Mouse (Mus musculus) gastrocnemius, adult 2 months (tissue): Measurements from ENCODE around the gene Eif2a. TPM values are rescaled to one million over a fixed set of nuclear protein-coding genes. Genes with fewer than 3 reads are reported as not detected.

Experiments
- DNase-seq: peaks from one replicate; pipeline ENCODE4 v3.0.0; 2022
- H3K27ac ChIP-seq: fragments of 200-600 bp; 2 replicates; pipeline ENCODE4 v1.8.1; 2022; ENCODE audit warnings: mild to moderate bottlenecking
- H3K4me3 ChIP-seq: fragments of 200-600 bp; 2 replicates; pipeline ENCODE4 v1.8.1; 2022; ENCODE audit warnings: mild to moderate bottlenecking, moderate library complexity
- CTCF ChIP-seq: fragments of 200-600 bp; IDR thresholded peaks from 2 replicates; pipeline ENCODE4 v1.8.1; 2022; ENCODE audit warnings: antibody characterized with exemption, mild to moderate bottlenecking, moderate library complexity
- intact Hi-C: fragments of 180-260 bp; cut with DNase I; formaldehyde crosslinking; loops from one replicate; pipeline ENCODE4 v1.15.1; 2025
- total RNA-seq, 2 experiments: library from RNA; stranded (reverse); gene quantifications; 2 replicates each; pipeline ENCODE4 v1.2.3; 2021

The Eif2a gene
- total RNA-seq, 2 experiments from 2014 or later = 48.9 to 54.8 TPM

- intact Hi-C loops = no loop called here
- no peak for DNase-seq
- peak; percentile 36; the same call in 1 of the 2 replicates for TF ChIP-seq CTCF
- no peak overlapping the region for H3K4me3 ChIP-seq
- H3K27ac ChIP-seq = no peak overlapping the region
These were observed 14.0 kb upstream of the Eif2a start for GRCm38 (mm10) chr3:58511581-58511980.

DNA sequence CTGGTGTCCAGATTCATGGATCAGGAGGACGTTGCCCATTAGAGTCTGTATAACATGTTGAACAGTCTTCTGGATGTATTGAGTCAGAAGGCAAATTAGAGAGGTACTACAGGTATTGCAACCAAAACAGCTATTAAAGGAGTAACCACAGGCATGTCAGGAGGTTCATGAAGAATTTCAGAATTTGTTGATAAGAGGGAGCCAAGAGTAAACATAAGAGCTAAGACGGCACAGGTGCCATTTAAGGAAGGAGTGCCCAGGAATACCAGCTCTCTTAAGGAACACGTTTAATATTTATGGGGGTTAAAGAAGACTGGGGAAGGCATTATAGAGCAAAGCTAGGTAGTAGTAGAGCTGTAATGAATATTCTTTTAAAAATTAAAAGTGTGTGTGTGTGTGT lies 12.9 kb upstream of the Eif2a start:
- no peak overlapping the region for H3K27ac ChIP-seq
- intact Hi-C loops = no loop called here
- no peak for TF ChIP-seq CTCF
- DNase-seq = no peak
- H3K4me3 ChIP-seq = no peak overlapping the region

GRCm38 (mm10) chr3:58513483-58513882 lies 12.1 kb upstream of the Eif2a start:
- no peak overlapping the region for H3K4me3 ChIP-seq
- DNase-seq = no peak
- no peak overlapping the region for H3K27ac ChIP-seq
- TF ChIP-seq CTCF = no peak
- intact Hi-C loops = no loop called here

DNA sequence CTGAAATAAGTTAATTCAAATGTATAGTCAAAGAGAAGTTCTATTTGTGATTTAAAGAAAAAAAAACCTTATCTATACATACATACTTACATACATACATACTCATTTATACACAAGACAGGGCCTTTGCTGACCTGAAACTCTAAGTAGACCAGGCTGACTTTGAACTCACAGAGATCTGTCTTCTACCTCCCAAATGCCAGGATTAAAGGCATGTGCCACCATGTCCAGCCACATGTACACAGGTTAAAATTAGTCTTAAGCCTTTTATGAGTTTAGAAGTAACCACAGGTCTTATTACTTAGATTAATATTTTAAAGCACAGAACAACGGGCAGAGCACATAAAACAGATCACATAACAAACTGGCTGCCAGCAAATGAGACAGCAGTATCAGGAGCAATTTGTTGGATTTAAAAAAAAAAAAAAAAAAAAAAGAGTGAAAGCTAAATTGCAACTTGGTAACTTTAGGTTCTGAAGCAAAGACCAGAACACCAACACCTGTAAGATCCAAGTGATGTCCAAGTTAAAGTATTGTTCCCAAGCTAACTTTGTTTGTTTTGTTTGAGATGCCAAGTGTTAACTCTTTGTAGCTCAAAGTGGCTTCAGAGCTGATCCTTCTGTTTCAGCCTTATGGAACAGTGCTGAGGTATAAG lies 9.5 kb upstream of the Eif2a start:
- peak overlapping the region; percentile 43; the same call in 1 of the 2 replicates for H3K27ac ChIP-seq
- intact Hi-C loops = no loop called here

DNA sequence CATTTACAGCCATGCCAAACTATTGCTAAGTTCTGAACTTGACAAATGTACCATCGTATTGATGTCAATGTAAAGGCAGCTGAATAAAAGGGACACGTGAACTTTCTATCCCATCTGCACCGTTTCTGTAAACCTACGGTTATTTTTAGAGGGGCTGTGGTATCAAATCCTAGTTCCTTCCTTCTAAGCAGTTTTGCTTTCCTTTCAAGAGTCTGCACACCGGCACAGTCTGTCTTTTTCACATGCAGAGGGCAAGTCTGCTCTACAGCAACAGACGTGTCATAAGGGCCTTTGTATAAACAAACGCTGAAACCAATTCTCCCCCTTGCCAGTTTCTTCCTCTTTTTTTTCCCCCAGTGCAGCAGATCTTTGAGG lies 9.0 kb upstream of the Eif2a start:
- peak overlapping the region; percentile 43; the same call in 1 of the 2 replicates for H3K27ac ChIP-seq
- no peak for DNase-seq
- H3K4me3 ChIP-seq = no peak overlapping the region
- TF ChIP-seq CTCF = no peak
- intact Hi-C loops = no loop called here

More for the DNA sequence above, 9.5 kb upstream of the Eif2a start:
- no peak overlapping the region for H3K4me3 ChIP-seq
- no peak for TF ChIP-seq CTCF
- DNase-seq = no peak

DNA sequence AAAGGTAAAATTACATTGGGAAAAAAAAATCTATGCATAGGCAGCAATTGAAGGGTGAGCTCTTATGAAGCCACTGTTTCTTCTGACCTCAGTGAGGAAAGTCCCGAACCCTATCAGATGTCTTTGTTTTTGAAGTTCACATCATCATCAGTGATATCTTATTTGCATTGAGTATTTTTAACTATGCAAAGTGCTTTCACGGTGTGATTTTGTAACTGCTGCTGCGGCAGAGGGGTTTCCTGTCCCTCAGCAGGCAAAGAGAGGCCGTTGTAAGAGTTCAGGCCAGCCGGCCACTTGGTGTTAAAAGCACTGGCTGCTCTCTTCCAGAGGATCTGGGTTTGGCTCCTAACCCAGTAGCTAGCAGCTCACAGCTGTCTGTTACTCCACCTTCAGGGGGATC lies 8.4 kb upstream of the Eif2a start:
- peak overlapping the region; percentile 64 for H3K27ac ChIP-seq
- TF ChIP-seq CTCF = no peak
- intact Hi-C loops = no loop called here
- no peak overlapping the region for H3K4me3 ChIP-seq
- no peak for DNase-seq

GRCm38 (mm10) chr3:58517800-58518199 lies 7.8 kb upstream of the Eif2a start:
- intact Hi-C loops = no loop called here
- no peak for DNase-seq
- H3K4me3 ChIP-seq = no peak overlapping the region

DNA sequence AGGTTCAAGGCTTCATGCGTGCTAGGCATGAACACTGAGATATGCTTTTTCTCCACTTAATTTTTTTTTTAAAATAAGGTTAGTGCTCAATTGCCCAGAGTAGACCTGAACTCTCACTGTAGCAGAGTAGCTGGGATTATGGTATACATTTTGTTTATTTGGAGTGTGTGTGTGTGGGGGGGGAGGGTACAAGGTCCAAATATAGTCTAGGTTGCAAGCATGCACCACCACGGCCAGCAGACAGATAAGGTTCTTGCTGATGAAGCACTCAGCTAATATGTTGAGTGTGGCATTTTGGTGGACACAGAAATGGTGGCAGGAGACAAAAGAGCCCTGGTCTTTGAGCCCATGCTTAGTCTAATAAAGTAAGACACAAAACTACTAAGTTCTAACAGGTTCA lies 6.7 kb upstream of the Eif2a start:
- TF ChIP-seq CTCF = no peak
- Histone ChIP-seq H3K4me3 (no peak overlapping the region), H3K27ac (peak overlapping the region; percentile 64; the same call in 1 of the 2 replicates)
- DNase-seq = no peak
- intact Hi-C loops = no loop called here

More at GRCm38 (mm10) chr3:58517800-58518199, 7.8 kb upstream of the Eif2a start:
- H3K27ac ChIP-seq = peak overlapping the region; percentile 64; the same call in 1 of the 2 replicates
- no peak for TF ChIP-seq CTCF

GRCm38 (mm10) chr3:58519536-58519935 lies 6.1 kb upstream of the Eif2a start:
- no peak for DNase-seq
- intact Hi-C loops = no loop called here
- H3K27ac ChIP-seq = peak overlapping the region; percentile 64; the same call in 1 of the 2 replicates

DNA sequence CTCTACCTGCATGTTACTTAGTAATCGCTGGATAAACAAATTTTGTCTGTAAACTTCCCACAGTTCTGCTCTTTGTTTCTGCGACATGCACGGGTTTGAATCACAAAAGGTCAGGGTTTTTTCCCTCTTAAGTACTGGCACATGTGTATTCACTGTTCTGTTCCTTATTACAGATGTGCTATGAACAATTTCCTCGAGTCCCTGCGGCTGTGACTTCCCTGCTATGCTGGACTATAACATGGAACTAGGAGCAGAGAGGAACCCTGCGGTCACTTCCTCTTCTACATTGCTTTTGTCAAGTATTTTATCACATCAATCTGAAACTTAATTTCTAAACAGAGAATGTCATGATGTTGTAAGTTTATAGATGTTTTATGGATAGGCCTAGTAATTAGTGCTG lies 5.3 kb upstream of the Eif2a start:
- DNase-seq = no peak
- intact Hi-C loops = loop anchor here (10.0 kb wide), 2 partner anchors 55 to 165 kb away; partner anchors contain the start of gene Selenot
- Histone ChIP-seq H3K4me3 (no peak overlapping the region), H3K27ac (no peak overlapping the region)
- no peak for TF ChIP-seq CTCF

More at GRCm38 (mm10) chr3:58519536-58519935, 6.1 kb upstream of the Eif2a start:
- no peak for TF ChIP-seq CTCF
- H3K4me3 ChIP-seq = no peak overlapping the region

DNA sequence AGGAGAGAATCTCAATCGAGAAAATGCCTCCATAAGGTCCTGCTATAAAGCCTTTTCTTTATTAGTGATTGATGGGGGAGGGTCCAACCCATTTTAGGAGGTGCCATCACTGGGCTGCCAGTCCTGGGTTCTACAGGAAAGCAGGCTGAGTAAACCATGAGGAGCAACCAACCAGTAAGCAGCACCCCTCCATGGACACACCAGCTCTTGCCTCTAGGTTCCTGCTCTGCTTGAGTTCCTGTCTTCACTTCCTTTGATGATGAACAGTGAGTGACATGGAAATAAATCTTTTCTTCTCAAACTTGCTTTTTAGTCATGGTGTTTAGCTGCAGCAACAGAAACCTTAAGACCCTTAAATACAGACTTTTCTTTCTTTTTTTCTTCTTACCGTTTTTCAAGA lies 4.3 kb upstream of the Eif2a start:
- Histone ChIP-seq H3K4me3 (no peak overlapping the region), H3K27ac (no peak overlapping the region)
- TF ChIP-seq CTCF = no peak
- DNase-seq = no peak
- intact Hi-C loops = loop anchor here (10.0 kb wide), 2 partner anchors 53 to 163 kb away; partner anchors contain the start of gene Selenot

GRCm38 (mm10) chr3:58523386-58523785 lies 2.2 kb upstream of the Eif2a start:
- Histone ChIP-seq H3K4me3 (peak overlapping the region; percentile 85; the same call in 1 of the 2 replicates), H3K27ac (no peak overlapping the region)
- no peak for TF ChIP-seq CTCF
- intact Hi-C loops = loop anchor here (10.0 kb wide), 2 partner anchors 51 to 161 kb away; partner anchors contain the start of gene Selenot
- DNase-seq = no peak

DNA sequence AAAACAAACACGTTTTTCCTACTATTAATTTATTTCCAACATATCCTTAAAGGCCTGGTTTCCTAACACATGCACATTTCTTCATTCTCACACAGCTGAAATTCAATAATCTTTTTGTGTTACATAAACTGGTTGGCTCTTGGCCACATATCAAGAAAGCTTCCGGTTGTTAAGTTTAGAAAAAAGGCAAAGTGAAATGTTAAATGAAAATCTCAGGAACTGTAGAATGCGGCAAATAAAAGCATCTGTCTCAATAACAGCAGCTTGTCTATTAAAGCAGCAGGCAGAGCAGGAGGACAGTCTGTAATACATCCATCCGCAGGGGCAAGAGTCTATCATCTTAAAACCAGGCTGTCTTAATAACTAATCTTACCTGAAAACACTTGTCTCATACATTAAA lies 1.4 kb upstream of the Eif2a start:
- peak overlapping the region; percentile 85 for H3K4me3 ChIP-seq
- intact Hi-C loops = loop anchor here (2.0 to 10.0 kb wide), 3 partner anchors 51 to 161 kb away; partner anchors contain the start of gene Selenot
- no peak for TF ChIP-seq CTCF
- H3K27ac ChIP-seq = peak overlapping the region; percentile 97
- DNase-seq = no peak
